In genomic region chr12:32379731-32380130, GRCm38 (mm10) we compare ENCODE assay signal across 8 mouse cellular contexts. TPM values are rescaled to one million over a fixed set of nuclear protein-coding genes. Genes with fewer than 3 reads are reported as not detected.
DNase-seq lines count a peak whose midpoint lies in the region; ATAC-seq and TF ChIP-seq lines count a peak whose summit lies in the region.

No protein-coding gene starts in this region.

- H3K9me3 ChIP-seq in liver, embryonic 13.5 days (replicated peaks) = no peaks in the 10 kb centered on the region

- ATAC-seq in liver, embryonic 13.5 days (ENCODE audit: low read depth) = no peak
- ATAC-seq in megakaryocyte progenitor cell, adult 5-6 weeks (replicated peaks; ENCODE audit: poor library complexity) = no peak

- no peak for TF ChIP-seq POLR2A in heart, adult 2 months (IDR thresholded peaks at IDR 0.05; ENCODE audit: insufficient read depth, low read depth, low read length)

- no peaks in the 10 kb centered on the region for H3K27me3 ChIP-seq in heart, adult 2 months (ENCODE audit: control insufficient read depth, insufficient read depth, low read length)
- H3K27me3 ChIP-seq in liver, embryonic 13.5 days = no peaks in the 10 kb centered on the region

- H3K4me3 ChIP-seq in heart, adult 2 months = peak overlapping the region; percentile 89
- H3K4me3 ChIP-seq in liver, embryonic 13.5 days (replicated peaks) = peak overlapping the region; percentile 93

- H3K4me2 ChIP-seq in liver, embryonic 13.5 days = peak overlapping the region; percentile 80

- peak overlapping the region; percentile 97 for H3K9ac ChIP-seq in heart, adult 2 months (ENCODE audit: low read depth, low read length)
- H3K9ac ChIP-seq in liver, embryonic 13.5 days = peak overlapping the region; percentile 97

- H3K27ac ChIP-seq in heart, adult 2 months = peak overlapping the region; percentile 96
- peak overlapping the region; percentile 98 for H3K27ac ChIP-seq in liver, embryonic 13.5 days

- no peak for TF ChIP-seq EP300 in heart, adult 2 months (IDR thresholded peaks at IDR 0.05; ENCODE audit: insufficient read depth, low read depth, low read length)

- DNase-seq in heart, adult 2 months = no peak
- DNase-seq in heart, postnatal 4 days = no peak
- peak; percentile 17 for DNase-seq in thymus, postnatal 0 days (ENCODE audit: low spot score)
- DNase-seq in thymus, postnatal 36 days = no peak
- no peak for DNase-seq in liver, embryonic 13.5 days
- DNase-seq in gastrocnemius, postnatal 10 days = no peak
- DNase-seq in layer of hippocampus, adult 8-10 months (ENCODE audit: low spot score in 2 of 2) = no peak

- H3K79me2 ChIP-seq in heart, adult 2 months (replicated peaks; ENCODE audit: control insufficient read depth, insufficient read depth, low read length) = 0 out of 2 replicates have a peak, but pooled peaks cover 2% of the 10 kb centered on the region

- TF ChIP-seq CTCF in heart, adult 2 months (IDR thresholded peaks at IDR 0.05) = no peak; the same call in 1 of the 2 replicates

- H3K4me1 ChIP-seq in heart, adult 2 months (ENCODE audit: control insufficient read depth, insufficient read depth, low read length) = peaks cover 7% of the 10 kb centered on the region
- H3K4me1 ChIP-seq in liver, embryonic 13.5 days (replicated peaks) = peaks cover 39% of the 10 kb centered on the region

- intact Hi-C loops in heart, adult 2 months (cut with DNase I) = loop anchor here (1.0 to 10.0 kb wide), 5 partner anchors 87 to 578 kb away; partner anchors contain the start of gene Hbp1

- H3K36me3 ChIP-seq in heart, adult 2 months (ENCODE audit: control insufficient read depth, insufficient read depth, low read length) = peaks cover 28% of the 10 kb centered on the region
- H3K36me3 ChIP-seq in liver, embryonic 13.5 days = peaks cover 7% of the 10 kb centered on the region; the same call in 1 of the 2 replicates

- under 1% methylated on average over 28 of the region's 28 CpGs for WGBS in heart, adult 2 months
- 1% methylated on average over 28 of the region's 28 CpGs for WGBS in liver, embryonic 13.5 days (ENCODE audit: insufficient replicate concordance)

RNA-seq across cellular contexts. Expression of gene Ccdc71l, which starts 1.2 kb away (rescaled TPM):
- total RNA-seq in heart, adult 2 months (2021) = 10 to 100 TPM in 1 of 2 experiments, 1 to 10 TPM in 1; 9.3 to 10.4 TPM
- 6.5 and 7.3 TPM in 2 replicates for polyA plus RNA-seq in heart, adult 2 months (2012; rRNA removed)
- 1 to 10 TPM; 7.8 to 8.0 TPM for total RNA-seq in heart, postnatal 4 days (2021)
- 4.0 and 4.9 TPM in 2 replicates for polyA plus RNA-seq in thymus, postnatal 0 days (2015; fragmentation: Nextera tagmentation; extraction: Ambion mirVana)
- 4.2 and 4.6 TPM in 2 replicates for polyA plus RNA-seq in liver, embryonic 13.5 days (2015; fragmentation: Nextera tagmentation; extraction: Ambion mirVana)
- total RNA-seq in megakaryocyte progenitor cell, adult 5-6 weeks (2015) = 14.3 and 16.4 TPM in 2 replicates
- 16.3 and 17.3 TPM in 2 replicates for total RNA-seq in megakaryocyte progenitor cell, adult 5-6 weeks (2017)
- total RNA-seq in gastrocnemius, postnatal 10 days (2021) = 1 to 10 TPM; 5.0 to 5.1 TPM
- total RNA-seq in layer of hippocampus, adult 8-10 months (2022) = 10 to 100 TPM; 22.6 to 29.1 (median 26.2) TPM
